Mouse (Mus musculus): ENCODE results near the gene Tasp1. TPM values are rescaled to one million over a fixed set of nuclear protein-coding genes. Genes with fewer than 3 reads are reported as not detected.

Tasp1 gene
- total and polyA plus RNA-seq, 2 experiments from 2014 or later, result 16.2 to 21.6 TPM

- Histone ChIP-seq H3K9ac (replicated peaks; ENCODE audit: low read length) (no peak overlapping the region), H3K27ac (no peak overlapping the region), H3K9me3 (ENCODE audit: low read length) (no peaks in the 10 kb centered on the region), H3K27me3 (ENCODE audit: insufficient read depth, low read length) (no peaks in the 10 kb centered on the region), H3K4me2 (ENCODE audit: low read depth, low read length) (no peak overlapping the region), H3K4me3 (ENCODE audit: low read length) (no peak overlapping the region), H3K4me1 (ENCODE audit: insufficient read depth, low read length) (no peaks in the 10 kb centered on the region), H3K36me3 (ENCODE audit: insufficient read depth, low read length) (no peaks in the 10 kb centered on the region)
- ATAC-seq, result no peak
- TF ChIP-seq CTCF (IDR thresholded peaks at IDR 0.05; ENCODE audit: low read depth), result no peak
- 87% methylated on average over 4 of the region's 4 CpGs for WGBS
- no peak for DNase-seq (ENCODE audit: low spot score)
Observed at GRCm38 (mm10) chr2:139788658-139789057, 277.9 kb downstream of the Tasp1 start.

- H3K4me3 ChIP-seq (ENCODE audit: low read length), result no peak overlapping the region
- no peak for TF ChIP-seq CTCF (IDR thresholded peaks at IDR 0.05; ENCODE audit: low read depth)
- no peak for ATAC-seq
- H3K27ac ChIP-seq, result no peak overlapping the region
- DNase-seq (ENCODE audit: low spot score), result no peak
- H3K4me2 ChIP-seq (ENCODE audit: low read depth, low read length), result no peak overlapping the region
- H3K36me3 ChIP-seq (ENCODE audit: insufficient read depth, low read length), result no peaks in the 10 kb centered on the region
- H3K9ac ChIP-seq (replicated peaks; ENCODE audit: low read length), result no peak overlapping the region
- WGBS, result 87% methylated on average over 2 of the region's 2 CpGs
- no peaks in the 10 kb centered on the region for H3K27me3 ChIP-seq (ENCODE audit: insufficient read depth, low read length)
- no peaks in the 10 kb centered on the region for H3K9me3 ChIP-seq (ENCODE audit: low read length)
- H3K4me1 ChIP-seq (ENCODE audit: insufficient read depth, low read length), result no peaks in the 10 kb centered on the region
Observed at GRCm38 (mm10) chr2:139784946-139785345, 281.7 kb downstream of the Tasp1 start.

GRCm38 (mm10) chr2:139784465-139784864 is 282.1 kb downstream of the Tasp1 start:
- Histone ChIP-seq H3K4me2 (ENCODE audit: low read depth, low read length) (no peak overlapping the region), H3K36me3 (ENCODE audit: insufficient read depth, low read length) (no peaks in the 10 kb centered on the region), H3K9ac (replicated peaks; ENCODE audit: low read length) (no peak overlapping the region), H3K9me3 (ENCODE audit: low read length) (no peaks in the 10 kb centered on the region), H3K4me3 (ENCODE audit: low read length) (no peak overlapping the region), H3K27me3 (ENCODE audit: insufficient read depth, low read length) (no peaks in the 10 kb centered on the region), H3K4me1 (ENCODE audit: insufficient read depth, low read length) (no peaks in the 10 kb centered on the region), H3K27ac (no peak overlapping the region)
- DNase-seq (ENCODE audit: low spot score) (no peak), ATAC-seq (no peak)
- 71% methylated on average over 1 of the region's 1 CpGs for WGBS
- no peak for TF ChIP-seq CTCF (IDR thresholded peaks at IDR 0.05; ENCODE audit: low read depth)

Other genes starting within 250 kb of the Tasp1 start
- not detected in 2 replicates for gene Gm17374, start 85.2 kb upstream of the Tasp1 start, total RNA-seq (2014; rRNA removed)
- gene Gm17374, start 85.2 kb upstream of the Tasp1 start, polyA plus RNA-seq (2015; fragmentation: Nextera tagmentation; extraction: Ambion mirVana), result not detected in 2 replicates
- gene Esf1, start 103.8 kb upstream of the Tasp1 start, total RNA-seq (2014; rRNA removed), result 4.7 and 10.8 TPM in 2 replicates
- 16.1 and 18.2 TPM in 2 replicates for gene Esf1, start 103.8 kb upstream of the Tasp1 start, polyA plus RNA-seq (2015; fragmentation: Nextera tagmentation; extraction: Ambion mirVana)
- 30.7 and 39.2 TPM in 2 replicates for gene Ndufaf5, start 103.8 kb upstream of the Tasp1 start, total RNA-seq (2014; rRNA removed)
- 65.3 and 66.2 TPM in 2 replicates for gene Ndufaf5, start 103.8 kb upstream of the Tasp1 start, polyA plus RNA-seq (2015; fragmentation: Nextera tagmentation; extraction: Ambion mirVana)